Mouse (Mus musculus) thymus, postnatal 36 days (tissue): ENCODE data around the gene Mrm3.

ENCODE experiments used
- DNase-seq, 2 experiments: peaks; one replicate each; pipeline ENCODE4 v3.0.0; 2022; ENCODE audit warnings: mixed read lengths in 2 of 2

The Mrm3 gene

GRCm38 (mm10) chr11:76253145-76253917 lies 9.8 kb downstream of the Mrm3 start:
- DNase-seq: peak; percentile 76 to 80

DNA sequence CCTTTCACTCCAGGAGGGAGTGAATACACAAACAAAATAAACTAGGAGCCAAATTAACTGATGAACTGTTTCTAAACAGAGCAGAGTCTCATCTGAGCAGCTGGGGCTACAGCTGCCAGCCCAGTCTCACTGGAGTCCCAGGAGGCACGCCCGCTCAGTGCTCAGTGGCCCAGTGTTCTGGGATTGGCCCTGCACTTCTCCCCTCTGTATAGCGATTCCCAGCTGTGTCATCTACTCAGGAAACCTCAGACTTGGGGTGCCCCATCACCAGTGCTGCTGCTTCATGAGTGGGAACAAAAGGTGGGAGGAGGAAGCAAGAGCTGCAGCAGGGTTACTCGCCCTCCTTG lies 10.4 kb downstream of the Mrm3 start:
- no peak for DNase-seq

DNA sequence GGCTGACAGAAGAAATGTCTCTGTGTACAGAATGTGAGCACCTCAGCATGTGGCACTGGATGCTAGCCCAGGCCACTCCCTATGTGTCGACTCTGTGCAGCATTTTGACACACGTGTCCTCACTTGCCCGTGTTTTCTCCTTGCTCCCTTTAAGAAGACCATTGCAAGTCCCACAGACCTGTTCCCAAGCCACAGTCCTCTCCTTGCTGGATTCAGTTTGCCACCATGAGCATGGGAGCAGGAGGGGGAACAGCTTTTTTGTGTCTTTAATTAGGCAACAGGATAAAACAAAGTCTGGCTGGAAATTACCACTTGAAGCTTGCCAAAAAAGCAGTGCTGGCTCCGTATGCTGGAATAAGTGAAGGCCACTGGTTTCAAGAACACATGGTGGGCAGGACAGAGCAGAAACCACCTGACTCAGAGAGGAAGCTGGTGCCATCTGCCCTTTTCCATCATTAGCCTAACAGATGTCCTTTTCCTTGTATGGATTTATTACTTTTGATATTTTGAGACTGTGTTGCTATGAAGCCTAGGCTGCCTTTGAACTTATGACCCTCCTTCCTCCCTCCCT lies 12.0 kb downstream of the Mrm3 start:
- DNase-seq: no peak

DNA sequence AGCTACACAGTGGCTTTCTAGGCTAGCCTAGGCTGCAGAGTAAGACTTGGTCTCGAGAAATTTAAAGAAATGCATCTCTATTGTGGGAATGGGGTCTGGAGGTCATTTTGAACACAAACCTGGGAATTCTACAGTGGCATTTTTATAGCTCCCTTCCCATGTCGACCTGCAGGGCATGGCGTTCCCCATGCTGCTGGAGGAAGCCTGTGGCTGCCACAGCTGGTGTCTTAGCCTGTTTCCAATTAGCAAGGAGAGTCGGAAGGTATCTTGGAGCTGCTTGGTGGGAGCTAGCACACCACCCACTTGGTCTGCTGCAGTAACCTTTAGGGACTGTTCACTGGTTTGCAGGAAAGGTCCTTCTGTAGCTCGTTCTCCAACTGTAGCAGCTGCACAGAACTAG lies 12.6 kb downstream of the Mrm3 start:
- no peak for DNase-seq

DNA sequence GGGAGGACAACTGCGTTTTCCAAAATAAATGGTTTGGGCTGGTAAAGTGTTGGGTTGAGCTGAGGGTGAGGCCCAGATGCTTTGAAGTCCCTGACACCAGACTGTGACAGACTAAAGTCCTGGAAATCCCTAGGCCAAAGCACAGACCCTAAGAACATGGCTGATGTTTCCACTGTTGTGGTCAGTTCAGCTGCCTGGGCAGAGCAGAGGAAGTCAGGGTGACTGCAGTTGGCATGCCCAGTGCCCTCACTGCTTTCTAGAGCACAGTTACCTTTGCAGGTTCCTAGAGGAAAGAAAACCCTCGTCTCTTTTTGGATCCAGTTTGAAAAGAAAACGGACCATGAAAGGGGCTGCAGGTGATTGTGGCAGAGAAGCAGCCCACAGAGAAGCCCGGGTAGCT lies 13.9 kb downstream of the Mrm3 start:
- DNase-seq: no peak

- no peak for DNase-seq
These were observed 15.0 kb downstream of the Mrm3 start for GRCm38 (mm10) chr11:76258511-76258910.

DNA sequence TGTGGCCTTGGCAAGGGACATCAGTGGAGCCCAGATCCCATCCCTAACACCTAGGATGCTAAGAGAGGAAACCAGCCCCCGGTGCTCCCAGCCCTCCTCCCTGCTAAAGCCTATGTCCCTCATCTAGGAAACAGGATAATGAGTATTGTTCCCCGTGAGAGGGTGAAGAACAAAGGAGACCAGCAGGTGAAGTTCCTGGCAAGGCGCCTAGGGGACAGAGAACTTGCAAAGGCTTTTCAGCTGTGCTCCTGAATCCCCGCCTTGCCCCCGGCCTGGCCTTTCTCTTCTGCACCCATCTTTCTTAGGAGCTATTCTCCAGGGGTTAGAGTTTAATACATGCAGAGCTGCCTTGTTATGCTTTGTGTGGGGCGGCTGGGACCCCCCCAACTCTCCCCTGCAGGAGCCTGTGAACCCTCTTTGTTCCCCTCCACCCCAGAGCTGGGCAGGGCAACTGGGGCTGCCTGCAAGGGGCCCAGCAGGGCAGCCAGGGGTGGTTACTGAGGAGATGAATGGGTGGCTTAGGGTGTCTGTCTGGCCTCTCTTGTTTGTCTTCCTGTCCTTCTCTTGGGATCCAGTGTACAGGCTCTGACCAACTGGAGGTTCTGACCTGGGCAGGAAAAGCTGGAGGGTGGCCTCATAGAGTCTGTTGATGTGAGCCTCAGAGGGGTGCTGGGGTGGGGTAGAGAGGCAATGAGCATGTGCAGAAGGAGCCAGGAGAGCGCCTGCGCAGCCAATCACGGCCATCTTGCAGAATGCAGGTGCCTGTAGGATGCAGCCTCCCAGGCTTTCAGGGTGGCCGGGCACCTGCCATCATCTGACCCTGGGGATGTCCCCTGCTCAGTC lies 16.9 kb downstream of the Mrm3 start:
- DNase-seq: no peak

DNA sequence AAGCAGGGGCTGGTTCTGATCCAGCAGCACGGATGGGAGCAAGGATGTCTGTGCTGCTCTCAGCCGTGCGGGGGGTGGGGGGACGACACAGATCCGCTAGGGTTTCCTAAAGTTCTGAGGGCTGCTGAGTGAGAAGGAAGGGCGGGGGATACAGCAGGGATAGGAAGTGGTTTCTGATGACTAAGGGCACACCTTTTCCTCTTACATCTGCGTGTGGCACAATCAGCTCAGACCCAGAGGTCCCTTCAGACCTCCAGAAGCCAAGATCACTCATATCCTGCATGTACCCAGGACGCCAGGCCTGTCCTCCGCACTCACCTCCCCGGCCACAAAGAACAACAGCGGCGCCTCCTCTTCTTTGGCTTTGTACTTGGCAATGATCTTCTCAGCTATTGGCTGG lies 17.7 kb downstream of the Mrm3 start:
- DNase-seq: no peak

DNA sequence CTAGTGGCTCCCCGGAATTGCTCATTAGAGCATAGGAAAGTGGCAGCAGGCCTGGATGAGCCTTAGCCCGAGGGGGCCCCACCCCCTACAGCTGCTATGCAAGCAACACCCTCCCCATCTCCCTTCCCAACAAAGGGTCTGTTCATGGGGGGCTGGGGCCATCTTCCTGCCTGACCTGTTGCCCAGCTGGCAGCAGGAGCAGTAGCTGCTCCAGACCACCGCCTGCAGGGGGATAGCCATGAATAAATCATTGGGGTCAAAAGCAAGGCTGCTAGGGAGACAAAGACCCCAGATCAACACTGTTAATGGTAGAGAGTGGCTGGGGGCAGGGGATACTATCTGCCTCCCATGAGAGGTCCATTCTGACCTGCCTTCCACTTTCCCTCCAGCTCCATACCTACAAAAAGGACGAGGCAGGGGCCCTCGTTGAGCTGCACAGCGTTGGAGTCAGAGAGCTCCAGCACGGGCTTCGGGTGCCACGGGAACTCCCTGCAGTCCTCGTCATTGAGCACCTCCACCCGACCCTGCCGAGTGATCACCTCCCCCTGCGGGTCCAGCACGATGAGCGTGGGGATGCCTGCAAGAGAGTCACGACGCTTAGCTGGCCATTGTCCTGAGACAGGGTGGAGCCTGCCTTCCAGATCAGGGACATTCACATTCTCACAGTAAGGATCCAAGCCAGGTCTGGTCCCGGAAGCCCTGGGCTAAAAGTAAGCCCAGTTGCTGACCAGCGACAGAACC lies 19.3 kb downstream of the Mrm3 start:
- DNase-seq: no peak

GRCm38 (mm10) chr11:76267550-76267949 lies 24.0 kb downstream of the Mrm3 start:
- no peak for DNase-seq

DNA sequence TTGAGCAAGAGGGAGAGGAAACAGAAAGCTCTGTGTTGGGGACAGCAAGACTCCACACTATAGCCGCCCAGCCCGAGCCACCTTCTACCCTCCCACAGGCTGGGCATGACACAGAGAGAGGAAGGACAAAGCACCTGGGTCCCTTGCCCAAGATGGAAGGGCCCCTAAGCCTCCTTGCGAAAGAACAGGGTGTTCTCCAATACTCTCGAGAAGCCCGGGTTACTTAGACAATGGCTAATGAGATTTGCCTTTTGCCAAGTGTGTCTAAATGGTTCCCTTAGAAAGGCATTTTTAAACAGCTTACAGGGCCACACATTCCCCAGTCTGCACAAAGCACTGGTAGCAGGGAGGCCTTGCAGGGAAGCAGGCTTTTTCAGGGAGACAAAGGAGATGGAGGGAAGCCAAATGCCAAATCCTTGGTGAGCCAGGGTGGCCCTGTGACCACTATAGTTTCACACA lies 24.5 kb downstream of the Mrm3 start:
- no peak for DNase-seq

DNA sequence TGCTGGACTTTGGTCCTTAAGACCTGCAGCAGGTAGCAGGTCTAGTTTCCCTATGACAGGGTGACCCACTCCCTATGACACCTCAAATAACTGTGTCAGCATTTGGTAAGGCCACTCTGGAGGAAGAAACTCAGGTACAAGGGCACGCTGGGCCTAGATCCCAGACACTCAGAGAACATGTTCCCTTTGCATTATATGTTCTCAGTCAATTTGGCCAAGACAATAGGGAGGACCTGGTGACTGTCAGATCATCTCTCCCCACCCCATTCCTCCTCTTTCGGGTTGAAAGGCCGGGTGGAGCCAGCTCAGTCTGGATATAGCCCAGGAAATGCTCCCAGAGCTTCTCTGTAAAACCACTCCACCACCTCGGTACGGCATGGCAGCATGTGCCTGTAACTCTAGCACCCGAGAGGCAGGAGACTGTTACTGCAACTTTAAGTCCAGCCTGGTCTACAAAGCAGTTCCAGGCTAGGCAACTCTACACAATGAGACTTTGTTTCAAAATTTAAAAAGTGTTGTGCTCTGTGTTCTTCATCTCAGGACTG lies 25.1 kb downstream of the Mrm3 start:
- no peak for DNase-seq

- no peak for DNase-seq
These were observed 28.9 kb downstream of the Mrm3 start for GRCm38 (mm10) chr11:76272440-76272839.

DNA sequence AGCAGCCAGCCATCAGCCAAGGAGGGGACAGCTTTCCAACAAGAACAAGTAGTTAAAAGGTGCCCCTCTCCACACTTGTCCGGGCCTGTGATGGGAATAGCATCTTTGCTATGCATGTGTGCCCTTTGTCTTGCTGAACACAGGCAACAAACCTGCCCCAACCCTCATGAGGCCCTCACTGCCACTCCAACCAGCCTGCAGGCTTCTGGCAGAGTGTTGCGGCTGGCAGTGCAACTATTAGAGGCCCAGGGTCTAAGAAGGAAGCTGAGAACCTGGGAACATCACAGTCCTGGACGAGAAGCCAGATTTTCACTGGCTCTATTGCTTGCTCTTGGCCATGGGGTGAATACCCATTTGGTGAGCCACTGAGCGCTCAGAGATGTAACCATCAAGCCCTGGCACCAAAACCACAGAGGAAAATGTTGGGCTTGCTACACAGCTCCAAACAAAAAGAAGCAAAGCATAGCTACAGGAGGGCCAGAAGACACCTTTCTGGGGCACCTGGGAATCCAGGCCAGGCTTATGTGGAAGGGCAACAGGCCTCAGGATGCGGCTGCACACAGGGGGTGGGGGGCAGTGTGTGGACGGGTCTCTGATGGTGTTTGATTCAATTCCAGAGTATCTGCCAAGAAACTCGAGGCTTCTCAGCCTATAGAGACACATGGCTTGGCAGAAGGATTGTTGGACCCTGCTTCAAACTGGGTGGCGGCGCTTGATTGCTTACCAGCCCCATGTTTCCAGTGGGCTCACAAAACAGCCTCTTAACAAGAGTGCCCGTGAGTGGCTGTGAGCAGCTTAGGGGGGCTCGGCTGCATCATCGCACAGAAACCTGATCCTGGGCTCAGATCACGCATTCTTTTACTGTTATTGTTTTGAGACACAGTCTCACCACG lies 35.7 kb downstream of the Mrm3 start:
- no peak for DNase-seq

DNA sequence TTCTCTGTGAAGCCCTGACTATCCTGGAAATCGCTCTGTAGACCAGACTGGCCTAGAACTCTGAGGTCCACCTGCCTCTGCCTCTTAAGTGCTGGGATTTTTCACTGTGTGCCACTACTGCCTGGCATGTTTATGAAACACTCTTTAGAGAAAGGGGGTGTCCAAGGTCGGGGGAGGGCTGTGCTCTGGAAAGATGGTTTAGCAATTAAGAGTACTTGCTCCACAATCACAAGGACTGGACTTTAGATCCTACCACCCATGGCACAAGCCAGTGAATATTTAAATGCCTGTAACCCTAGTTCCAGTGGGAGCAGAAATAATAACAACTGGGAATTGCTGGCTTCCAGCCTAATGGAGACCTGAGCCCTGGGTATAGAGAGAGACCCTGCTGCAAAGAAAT lies 36.5 kb downstream of the Mrm3 start:
- DNase-seq: no peak

DNA sequence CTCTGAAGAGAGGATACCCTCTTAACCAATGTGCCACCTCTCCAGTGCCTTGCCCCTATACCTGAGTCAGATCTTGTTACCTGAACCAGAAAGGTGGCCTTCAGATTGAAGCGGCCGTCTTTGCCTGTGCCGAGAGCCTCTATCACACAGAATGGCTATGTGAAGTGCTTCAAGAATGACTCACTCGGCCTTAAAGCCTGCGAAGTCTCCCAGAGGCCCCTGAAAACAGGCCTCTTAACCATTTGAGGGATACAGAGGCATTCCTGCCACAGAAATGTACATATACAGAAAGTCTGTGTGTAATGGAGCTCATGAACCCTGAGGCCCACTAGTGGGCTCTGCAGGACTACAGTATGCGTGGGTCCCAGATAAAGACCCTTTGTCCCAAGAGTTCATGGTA lies 40.3 kb downstream of the Mrm3 start:
- no peak for DNase-seq

GRCm38 (mm10) chr11:76285431-76286075 lies 42.0 kb downstream of the Mrm3 start:
- no peak for DNase-seq

DNA sequence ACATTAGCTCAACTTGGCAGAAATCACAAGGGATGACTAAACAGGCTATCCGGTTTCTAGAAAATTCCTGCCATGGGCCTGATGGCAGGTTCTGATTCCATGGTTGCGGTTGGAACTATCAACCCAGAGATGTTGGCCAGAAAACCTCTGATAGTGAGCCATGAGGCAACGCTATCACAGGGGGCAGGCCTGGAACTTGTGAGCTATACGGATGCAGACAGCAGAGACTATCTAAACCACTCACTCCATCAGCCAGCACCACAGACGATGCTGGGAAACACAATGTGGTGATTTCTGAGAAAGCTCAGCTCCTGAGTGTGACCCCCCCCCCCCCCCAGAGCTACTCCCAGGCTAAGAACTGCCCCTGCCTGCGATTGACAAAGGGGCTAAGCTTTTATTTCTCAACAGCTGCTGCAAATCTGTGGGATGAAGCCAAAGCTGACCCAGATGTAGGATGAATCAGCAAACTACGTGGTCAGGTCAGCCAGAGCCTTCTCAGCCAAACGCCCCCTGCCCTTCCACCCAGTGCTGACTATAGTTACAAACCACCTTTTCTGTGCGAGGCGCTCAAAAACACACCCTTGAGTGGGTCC lies 43.1 kb downstream of the Mrm3 start:
- no peak for DNase-seq

GRCm38 (mm10) chr11:76287301-76287700 lies 43.8 kb downstream of the Mrm3 start:
- DNase-seq: no peak

DNA sequence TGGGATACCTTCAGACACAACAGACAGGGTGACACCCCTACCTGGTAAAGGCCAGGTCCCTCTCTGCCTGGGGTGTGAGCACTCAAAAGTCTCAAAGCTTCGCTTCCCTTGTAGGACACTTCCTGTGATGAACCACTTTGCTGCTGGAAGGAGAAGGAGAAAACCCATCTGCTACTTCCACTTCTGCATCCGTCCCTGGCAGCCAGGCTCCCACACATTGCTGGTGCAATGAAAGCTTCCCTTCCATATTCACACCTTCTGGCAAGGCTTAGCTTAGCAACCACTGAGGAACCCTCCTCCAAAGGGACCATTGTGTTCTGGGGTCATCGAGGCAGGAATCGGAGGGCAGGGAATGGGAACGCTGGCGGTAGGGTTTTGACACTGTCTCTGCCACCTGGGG lies 45.1 kb downstream of the Mrm3 start:
- no peak for DNase-seq

- no peak for DNase-seq
These were observed 46.9 kb downstream of the Mrm3 start for GRCm38 (mm10) chr11:76290367-76290766.
